Mouse (Mus musculus) cerebellum, adult 2 months (tissue): ENCODE results near the gene Sh3bp2. TPM values are rescaled to one million over a fixed set of nuclear protein-coding genes. Genes with fewer than 3 reads are reported as not detected.

ENCODE experiments used
- DNase-seq, 2 experiments: peaks; one replicate each; pipeline ENCODE4 v3.0.0; 2021
- H3K27ac ChIP-seq: fragments of 200-500 bp; 2 replicates; pipeline ENCODE4 v1.5.1; 2012; ENCODE audit warnings: low read length, control low read depth, inconsistent platforms; ENCODE audit not compliant: insufficient read depth
- H3K27me3 ChIP-seq: fragments of 200-500 bp; 2 replicates; pipeline ENCODE4 v1.6.1; 2012; ENCODE audit warnings: inconsistent platforms, mild to moderate bottlenecking, low read length, moderate library complexity; ENCODE audit not compliant: control insufficient read depth, insufficient read depth
- H3K4me1 ChIP-seq: fragments of 200-500 bp; 2 replicates; pipeline ENCODE4 v1.6.1; 2011; ENCODE audit warnings: low read length; ENCODE audit not compliant: control insufficient read depth, insufficient read depth
- H3K4me3 ChIP-seq: fragments of 200-500 bp; replicated peaks from 2 replicates; pipeline ENCODE3; 2011; ENCODE audit warnings: mild to moderate bottlenecking, low read depth, low read length, control low read depth; ENCODE audit not compliant: insufficient read depth
- CTCF ChIP-seq: fragments of 200-500 bp; IDR thresholded peaks from 2 replicates; pipeline ENCODE4 v1.5.1; 2011; ENCODE audit warnings: low read depth, mild to moderate bottlenecking, control low read depth, low read length, moderate library complexity, borderline replicate concordance; ENCODE audit not compliant: insufficient read depth
- POLR2A ChIP-seq: fragments of 200-500 bp; IDR thresholded peaks from 2 replicates; pipeline ENCODE4 v1.6.1; 2011; ENCODE audit warnings: low read length, control low read depth, borderline replicate concordance; ENCODE audit not compliant: insufficient read depth
- WGBS: fragments of 180-500 bp; shearing (Covaris S2); methylation state at CpG from one replicate; pipeline ENCODE4 v1.1.7; 2018; 5-methylcytosine and 5-hydroxymethylcytosine counted together
- polyA plus RNA-seq: library from polyadenylated mRNA; depleted of rRNA; stranded (reverse); fragments of >200 nt; gene quantifications from 2 replicates; pipeline ENCODE4 v1.2.3, GENCODE M21; 2012

Gene Sh3bp2
- polyA plus RNA-seq, 1 experiment: 3.2 TPM

DNA sequence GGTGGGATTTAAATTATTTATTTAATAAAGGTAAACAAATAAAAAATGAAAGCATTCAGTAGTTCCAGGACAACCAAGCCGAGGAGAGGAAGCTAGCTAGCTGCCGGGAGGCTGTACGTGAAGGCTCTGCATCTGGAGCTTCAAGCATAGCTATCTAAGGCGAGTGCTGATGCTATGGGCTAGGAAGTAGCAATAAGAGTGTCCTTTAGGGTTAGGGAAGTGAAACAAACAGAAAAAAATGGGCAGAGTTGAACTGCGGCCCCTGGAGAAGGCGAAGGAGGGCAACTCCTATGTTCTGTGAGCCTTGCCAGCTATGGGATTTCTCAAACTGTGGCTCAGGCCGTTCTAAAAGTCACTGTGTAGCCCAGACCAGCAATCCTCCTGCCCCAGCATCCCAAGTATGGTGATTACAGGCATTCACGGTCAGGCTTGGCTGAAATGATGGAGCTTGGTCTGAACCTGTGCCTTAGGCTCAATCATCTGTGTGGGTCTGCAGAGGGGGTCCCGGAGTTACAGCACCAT, 6.2 kb upstream of the Sh3bp2 start:
- DNase-seq: no peak
- Histone ChIP-seq H3K4me1 (no peaks in the 10 kb centered on the region), H3K27ac (no peak overlapping the region), H3K27me3 (no peaks in the 10 kb centered on the region), H3K4me3 (no peak overlapping the region)
- TF ChIP-seq CTCF (no peak), POLR2A (no peak)
- 86% methylated on average over 9 of the region's 9 CpGs for WGBS

DNA sequence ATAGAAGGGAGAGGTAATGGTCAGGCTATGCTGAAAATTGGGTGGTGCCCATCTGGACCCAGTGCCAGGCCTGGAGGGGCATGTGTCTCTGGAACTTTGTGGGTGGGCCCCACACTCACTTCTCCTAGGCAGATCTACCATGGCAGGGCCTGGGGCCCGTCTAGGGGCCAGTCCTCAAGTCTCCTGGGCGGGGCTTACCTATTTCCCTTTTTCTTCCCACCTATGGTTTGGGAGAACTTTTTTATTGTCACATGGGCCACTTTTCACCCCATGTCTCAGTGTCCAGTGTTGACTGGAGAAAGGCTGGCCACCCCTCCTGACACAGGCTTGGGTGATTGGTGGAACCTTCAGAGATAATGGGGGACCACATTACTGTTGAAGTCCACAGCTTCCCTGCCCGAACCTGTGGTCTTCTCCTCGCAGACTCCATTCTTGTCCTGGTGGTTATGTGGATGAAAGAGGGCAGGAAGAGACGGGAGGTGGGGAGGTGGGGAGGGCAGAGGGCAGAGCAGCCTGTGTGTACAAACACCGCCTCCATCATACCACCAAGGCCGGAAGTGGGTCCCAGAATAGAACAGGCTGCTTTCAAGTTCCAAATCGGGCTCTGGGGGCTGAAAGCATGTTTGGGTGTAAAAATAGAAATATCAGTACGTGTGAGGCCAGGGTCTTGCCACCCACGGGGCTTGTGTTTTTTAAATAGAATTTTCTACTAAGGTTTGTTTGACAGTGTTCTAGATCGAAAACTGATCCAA, 5.0 kb upstream of the Sh3bp2 start:
- no peak for TF ChIP-seq POLR2A
- TF ChIP-seq CTCF: no peak
- 76% methylated on average over 11 of the region's 11 CpGs for WGBS
- no peak for DNase-seq
- Histone ChIP-seq H3K4me1 (no peaks in the 10 kb centered on the region), H3K27ac (no peak overlapping the region), H3K27me3 (no peaks in the 10 kb centered on the region), H3K4me3 (no peak overlapping the region)

DNA sequence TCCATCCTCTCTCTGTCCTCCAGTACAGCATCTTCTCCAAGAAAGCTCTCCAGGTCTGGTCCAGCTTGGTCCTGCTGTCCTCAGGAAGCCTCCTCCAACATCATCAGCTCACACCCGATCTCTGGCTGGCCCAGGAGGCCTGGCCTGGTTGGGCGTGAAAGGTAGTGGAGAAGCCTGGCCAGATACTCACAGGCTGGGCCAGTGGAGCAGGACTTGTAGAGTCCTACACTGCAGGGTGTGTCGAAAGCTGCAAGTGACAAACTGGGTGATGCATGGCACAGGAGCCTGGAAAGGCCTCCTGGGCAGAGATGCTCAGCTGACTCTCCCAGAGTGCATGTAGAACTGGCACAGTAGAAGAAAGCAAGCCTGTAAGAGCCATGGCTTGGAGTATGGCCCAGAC, 4.3 kb upstream of the Sh3bp2 start:
- Histone ChIP-seq H3K27me3 (no peaks in the 10 kb centered on the region), H3K27ac (no peak overlapping the region), H3K4me1 (no peaks in the 10 kb centered on the region), H3K4me3 (no peak overlapping the region)
- no peak for TF ChIP-seq POLR2A
- no peak for TF ChIP-seq CTCF
- no peak for DNase-seq
- 89% methylated on average over 3 of the region's 3 CpGs for WGBS

DNA sequence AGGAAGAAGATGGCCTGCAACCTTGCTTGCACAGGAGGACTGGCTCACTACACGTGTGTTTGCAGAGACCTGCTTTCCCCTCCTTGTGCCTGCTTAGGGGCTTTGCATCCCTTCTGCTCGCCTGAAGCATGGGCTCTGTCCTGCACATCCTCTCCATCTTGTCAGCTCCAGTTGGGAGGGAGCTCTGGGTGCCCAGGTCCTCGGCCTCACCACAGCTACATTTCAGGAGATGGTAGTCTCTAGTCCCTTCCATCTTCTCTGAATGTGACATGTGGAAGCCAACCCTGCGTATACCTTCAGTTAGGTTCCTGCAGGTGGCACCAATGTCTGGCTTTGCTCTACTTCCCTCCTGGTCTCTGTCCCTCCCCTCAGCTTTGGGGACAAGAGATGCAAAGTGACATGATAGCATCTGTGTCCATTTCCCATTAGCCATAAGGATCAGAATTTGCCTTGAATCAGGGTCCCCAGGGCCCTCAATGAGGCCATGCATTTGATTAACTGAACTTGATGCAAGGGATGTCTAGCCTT, 1.6 kb upstream of the Sh3bp2 start:
- 79% methylated on average over 4 of the region's 4 CpGs for WGBS
- H3K4me3 ChIP-seq: no peak overlapping the region
- no peak for TF ChIP-seq POLR2A
- no peak for TF ChIP-seq CTCF
- no peaks in the 10 kb centered on the region for H3K27me3 ChIP-seq
- DNase-seq: no peak
- H3K4me1 ChIP-seq: no peaks in the 10 kb centered on the region
- no peak overlapping the region for H3K27ac ChIP-seq

DNA sequence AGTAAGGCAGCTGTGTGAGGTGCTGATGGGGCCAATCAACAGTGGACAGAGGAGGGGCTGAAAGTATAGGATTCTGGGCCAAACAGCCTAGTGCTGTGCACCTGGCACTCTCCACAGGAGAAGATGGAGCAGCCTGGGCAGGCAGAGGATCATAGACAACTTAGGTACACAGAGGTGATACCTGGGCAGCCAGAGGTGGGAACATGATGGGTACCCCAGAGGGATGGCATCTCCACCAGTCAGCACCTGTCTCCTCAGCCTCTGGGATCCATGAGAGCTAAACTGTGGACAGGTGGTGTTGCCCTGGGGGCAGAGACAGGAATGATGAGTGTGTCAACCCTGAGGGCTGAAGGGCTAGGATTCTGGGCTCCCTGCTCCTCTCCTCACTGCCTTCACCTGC, 1.1 kb upstream of the Sh3bp2 start:
- Histone ChIP-seq H3K27ac (no peak overlapping the region), H3K27me3 (no peaks in the 10 kb centered on the region), H3K4me3 (no peak overlapping the region), H3K4me1 (no peaks in the 10 kb centered on the region)
- no peak for DNase-seq
- TF ChIP-seq POLR2A: no peak
- TF ChIP-seq CTCF: no peak

DNA sequence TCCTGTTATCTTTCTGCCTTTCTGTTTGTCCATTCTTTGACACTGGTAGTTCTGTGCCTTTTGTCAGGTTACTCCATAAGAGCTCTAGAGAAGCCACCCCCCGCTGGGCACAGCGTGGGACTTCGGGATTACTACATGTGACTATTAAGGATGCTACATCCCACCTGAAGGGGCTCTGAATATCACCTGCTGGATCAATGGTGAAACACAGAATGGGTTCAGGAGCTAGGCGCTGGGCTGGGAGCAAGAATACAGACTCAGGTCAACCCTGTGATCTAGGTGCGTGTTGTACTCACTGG, 788 bp downstream of the Sh3bp2 start:
- DNase-seq: no peak
- H3K27ac ChIP-seq: no peak overlapping the region
- no peaks in the 10 kb centered on the region for H3K27me3 ChIP-seq
- H3K4me1 ChIP-seq: no peaks in the 10 kb centered on the region
- H3K4me3 ChIP-seq: no peak overlapping the region
- 52% methylated on average over 5 of the region's 5 CpGs for WGBS
- TF ChIP-seq CTCF: no peak
- no peak for TF ChIP-seq POLR2A

DNA sequence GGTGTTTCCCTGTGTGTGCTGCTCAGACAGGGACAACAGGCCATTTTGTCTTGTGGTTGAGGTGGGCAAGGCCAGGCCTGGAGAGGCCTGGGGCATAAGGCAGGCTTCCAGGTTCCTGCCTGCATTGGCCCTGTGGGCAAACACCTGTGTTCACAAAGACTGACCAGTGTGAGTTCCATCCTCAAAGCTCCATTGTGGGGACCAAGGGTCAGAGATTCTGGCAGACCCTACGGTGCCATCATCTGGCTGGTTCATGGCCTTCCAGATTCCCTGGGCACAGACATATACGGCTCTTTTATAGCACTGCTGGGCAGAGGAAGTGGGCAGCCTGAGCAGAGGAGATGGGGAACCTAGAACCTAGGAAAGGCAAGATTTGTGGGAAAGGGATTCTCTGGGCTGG, 1.7 kb downstream of the Sh3bp2 start:
- WGBS: 83% methylated on average over 2 of the region's 2 CpGs
- Histone ChIP-seq H3K4me3 (no peak overlapping the region), H3K4me1 (no peaks in the 10 kb centered on the region), H3K27ac (no peak overlapping the region), H3K27me3 (no peaks in the 10 kb centered on the region)
- TF ChIP-seq POLR2A (no peak), CTCF (no peak)
- no peak for DNase-seq

DNA sequence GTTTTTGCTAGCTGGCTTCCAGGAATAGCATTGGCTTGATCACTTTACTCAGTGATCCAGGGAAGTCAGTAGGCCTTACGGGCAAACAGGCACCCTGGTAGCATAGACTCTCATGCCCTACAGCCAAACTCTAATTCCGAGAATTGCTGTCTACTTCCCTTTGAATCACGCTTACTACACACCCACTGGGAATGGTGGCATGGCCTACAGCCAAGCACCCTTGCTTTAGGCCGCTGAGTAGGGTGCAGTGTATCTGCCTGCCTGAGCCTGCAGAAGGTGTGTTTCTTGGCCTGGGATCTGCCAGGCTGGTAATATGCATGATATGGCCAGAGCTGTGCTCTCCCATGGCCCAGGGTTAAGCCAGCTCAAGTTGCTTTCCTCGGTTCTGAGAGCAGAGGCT, 3.1 kb downstream of the Sh3bp2 start:
- TF ChIP-seq CTCF: no peak
- no peak for TF ChIP-seq POLR2A
- Histone ChIP-seq H3K4me3 (no peak overlapping the region), H3K27me3 (no peaks in the 10 kb centered on the region), H3K4me1 (no peaks in the 10 kb centered on the region), H3K27ac (no peak overlapping the region)
- WGBS: 75% methylated on average over 5 of the region's 5 CpGs
- DNase-seq: no peak
